Comparison of ENCODE assay signal across 19 mouse cellular contexts in the genomic region with DNA sequence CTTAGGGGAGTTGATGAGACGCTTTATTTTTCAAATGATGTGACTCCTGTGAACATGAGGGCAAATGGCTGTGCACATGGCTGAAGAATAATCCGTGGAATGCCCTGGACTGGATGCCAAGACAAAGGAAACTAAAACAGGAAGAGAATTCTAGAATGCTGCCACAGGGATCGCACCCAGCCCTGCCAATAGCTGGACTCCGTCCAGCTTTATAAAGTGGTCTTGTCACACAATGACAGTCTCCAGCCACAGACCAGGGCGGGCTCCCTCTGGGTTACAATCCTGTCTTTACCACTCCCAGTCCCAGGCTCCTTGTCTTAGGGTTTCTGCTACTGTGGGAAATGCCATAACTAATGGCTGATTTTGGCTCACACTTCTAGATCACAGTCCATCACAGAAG. TPM values are rescaled to one million over a fixed set of nuclear protein-coding genes. Genes with fewer than 3 reads are reported as not detected.
A peak's percentile ranks its signal among the peaks of the same experiment; 100 is the strongest.
DNase-seq lines count a peak whose midpoint lies in the region; ATAC-seq and TF ChIP-seq lines count a peak whose summit lies in the region.
"Had no signal": no experiment of that assay in that cellular context is flagged by ENCODE, and none has a peak within 500 bp of the region (broad histone marks: within the 10 kb centered on the region; RNA-seq: fewer than 3 reads in every experiment).

No protein-coding gene starts in this region.

- peak; percentile 52 to 53 for DNase-seq in cerebellum, postnatal 14 days
- DNase-seq in cerebellum, adult 18-20 months: no peak
- DNase-seq in heart, postnatal 0 days (ENCODE audit: low spot score): peak; percentile 63
- DNase-seq in heart, postnatal 25 days (ENCODE audit: low spot score): no peak
- peak; percentile 21 for DNase-seq in lung, postnatal 0 days (ENCODE audit: low spot score)
- DNase-seq in lung, adult 2 months: no peak
- peak; percentile 36 to 56 for DNase-seq in lung, postnatal 4 days
- no peak for DNase-seq in layer of hippocampus, adult 2 months (ENCODE audit: low spot score in 2 of 2)
- DNase-seq: adrenal gland, postnatal 25 days; cerebellum, adult 9-11 months; gastrocnemius, postnatal 10 days; kidney, adult 2 months; liver, postnatal 0 days had no signal

- TF ChIP-seq CTCF in heart, postnatal 0 days (IDR thresholded peaks at IDR 0.05; ENCODE audit: low read depth): no peak; the same call in 1 of the 2 replicates
- TF ChIP-seq CTCF in lung, postnatal 0 days (IDR thresholded peaks at IDR 0.05): no peak
- no peak for TF ChIP-seq CTCF in lung, adult 2 months (IDR thresholded peaks at IDR 0.05; ENCODE audit: insufficient read depth, low read length)
- TF ChIP-seq CTCF in layer of hippocampus, adult 2 months (conservative IDR thresholded peaks at IDR 0.05): no peak

- ATAC-seq in heart, postnatal 0 days (ENCODE audit: insufficient read depth, low read depth): peak; percentile 92
- no peak; the same call in 1 of the 2 replicates for ATAC-seq in lung, postnatal 0 days
- ATAC-seq: CD4-positive, CD25-positive, alpha-beta regulatory T cell, adult 4 months; forebrain, embryonic 16.5 days; liver, postnatal 0 days had no signal

- H3K27ac ChIP-seq in heart, postnatal 0 days (ENCODE audit: low read depth): peak overlapping the region; percentile 56
- H3K27ac ChIP-seq in lung, postnatal 0 days (ENCODE audit: low read length): no peak overlapping the region
- no peak overlapping the region for H3K27ac ChIP-seq in layer of hippocampus, adult 2 months
- H3K27ac ChIP-seq: forebrain, embryonic 10.5 days; hindbrain, embryonic 14.5 days; kidney, postnatal 0 days; midbrain, embryonic 12.5 days had no signal

- no peak overlapping the region for H3K4me2 ChIP-seq in heart, postnatal 0 days (ENCODE audit: low read depth, low read length)
- H3K4me2 ChIP-seq in lung, postnatal 0 days (replicated peaks; ENCODE audit: low read depth, low read length): no peak overlapping the region
- H3K4me2 ChIP-seq: hindbrain, embryonic 14.5 days; midbrain, embryonic 12.5 days had no signal

- no peaks in the 10 kb centered on the region for H3K36me3 ChIP-seq in heart, postnatal 0 days (replicated peaks; ENCODE audit: control insufficient read depth, insufficient read depth, low read length)
- no peaks in the 10 kb centered on the region for H3K36me3 ChIP-seq in lung, postnatal 0 days (ENCODE audit: insufficient read depth, low read length)
- H3K36me3 ChIP-seq: forebrain, embryonic 10.5 days; midbrain, embryonic 12.5 days had no signal

- intact Hi-C loops in heart, postnatal 25 days (cut with DNase I): no loop called here

- H3K27me3 ChIP-seq in heart, postnatal 0 days (ENCODE audit: control insufficient read depth, insufficient read depth, low read length): no peaks in the 10 kb centered on the region
- no peaks in the 10 kb centered on the region for H3K27me3 ChIP-seq in lung, postnatal 0 days (replicated peaks; ENCODE audit: insufficient read depth, low read length)
- H3K27me3 ChIP-seq: midbrain, embryonic 12.5 days had no signal

- TF ChIP-seq POLR2A in lung, adult 2 months (IDR thresholded peaks at IDR 0.05; ENCODE audit: borderline replicate concordance, extremely low read depth, low read depth, low read length): no peak

- H3K9ac ChIP-seq in heart, postnatal 0 days (replicated peaks; ENCODE audit: low read depth, low read length): no peak overlapping the region
- H3K9ac ChIP-seq in lung, postnatal 0 days (replicated peaks; ENCODE audit: low read depth): no peak overlapping the region
- H3K9ac ChIP-seq: hindbrain, embryonic 14.5 days; liver, postnatal 0 days; midbrain, embryonic 12.5 days had no signal

- no peaks in the 10 kb centered on the region for H3K9me3 ChIP-seq in heart, postnatal 0 days (replicated peaks; ENCODE audit: control insufficient read depth, low read length)
- H3K9me3 ChIP-seq in lung, postnatal 0 days (ENCODE audit: low read length): no peaks in the 10 kb centered on the region
- H3K9me3 ChIP-seq: forebrain, embryonic 10.5 days; midbrain, embryonic 12.5 days had no signal

- 27% methylated on average over 5 of the region's 5 CpGs for WGBS in heart, postnatal 0 days
- 42% methylated on average over 5 of the region's 5 CpGs for WGBS in lung, postnatal 0 days
- 26% methylated on average over 5 of the region's 5 CpGs for WGBS in lung, adult 2 months

- TF ChIP-seq EP300 in heart, postnatal 0 days (IDR thresholded peaks at IDR 0.05; ENCODE audit: low read depth): no peak
- TF ChIP-seq EP300 in lung, postnatal 0 days (IDR thresholded peaks at IDR 0.05): no peak

- H3K4me3 ChIP-seq in heart, postnatal 0 days (ENCODE audit: low read depth, low read length): no peak overlapping the region
- no peak overlapping the region for H3K4me3 ChIP-seq in lung, postnatal 0 days (ENCODE audit: low read depth, low read length)
- H3K4me3 ChIP-seq in lung, adult 2 months (replicated peaks; ENCODE audit: extremely low read depth, low read depth, low read length): no peak overlapping the region
- H3K4me3 ChIP-seq in layer of hippocampus, adult 2 months: no peak overlapping the region
- H3K4me3 ChIP-seq: forebrain, embryonic 10.5 days; midbrain, embryonic 12.5 days had no signal

- H3K4me1 ChIP-seq in heart, postnatal 0 days (ENCODE audit: control insufficient read depth, insufficient read depth): peaks cover 5% of the 10 kb centered on the region
- no peaks in the 10 kb centered on the region; the same call in 1 of the 2 replicates for H3K4me1 ChIP-seq in lung, postnatal 0 days (ENCODE audit: insufficient read depth, low read depth, low read length)
- H3K4me1 ChIP-seq in lung, adult 2 months (ENCODE audit: control insufficient read depth, insufficient read depth, low read length): peaks cover 2% of the 10 kb centered on the region; the same call in 1 of the 2 replicates

RNA-seq across cellular contexts. Expression of a gene that starts 38.5 kb away (rescaled TPM):
- 33.8 and 41.8 TPM in 2 replicates for total RNA-seq in heart, postnatal 0 days (2014; rRNA removed; ENCODE audit: low replicate concordance)
- 12.2 and 12.3 TPM in 2 replicates for polyA plus RNA-seq in heart, postnatal 0 days (2015; fragmentation: Nextera tagmentation; extraction: Ambion mirVana)
- total RNA-seq in heart, postnatal 25 days (2021): 1 to 10 TPM; 5.1 to 6.6 TPM
- 13.6 and 16.4 TPM in 2 replicates for polyA plus RNA-seq in lung, postnatal 0 days (2015; fragmentation: Nextera tagmentation; extraction: Ambion mirVana)
- 20.2 and 33.0 TPM in 2 replicates for polyA plus RNA-seq in lung, adult 2 months (2012; rRNA removed)
- total RNA-seq in layer of hippocampus, adult 2 months (2021): 10 to 100 TPM; 80.3 to 84.6 TPM

Comparison
In these comparisons a context has a peak if more than half of its experiments do, and no peak if none do; other contexts are left out.
1. DNase-seq: peak in cerebellum, postnatal 14 days (2 of 2), heart, postnatal 0 days (single experiment), lung, postnatal 0 days (single experiment) and lung, postnatal 4 days (2 of 2); none in cerebellum, adult 18-20 months (0 of 2), heart, postnatal 25 days (single experiment), lung, adult 2 months (single experiment) and layer of hippocampus, adult 2 months (0 of 2).